Mouse (Mus musculus) hindbrain, embryonic 16.5 days (tissue): ENCODE results near the gene Myh13. TPM values are rescaled to one million over a fixed set of nuclear protein-coding genes. Genes with fewer than 3 reads are reported as not detected.
A peak's percentile ranks its signal among the peaks of the same experiment; 100 is the strongest.

Source experiments
- ATAC-seq: fragments of 200-750 bp; cut with Nextera tagmentation; 2 replicates; pipeline ENCODE4 v1.8.0; 2017; ENCODE audit warnings: moderate TSS enrichment, moderate library complexity
- H3K27ac ChIP-seq: fragments of 300-500 bp; sonication (generic); 2 replicates; pipeline ENCODE4 v1.5.1; 2014; ENCODE audit warnings: low read depth, mild to moderate bottlenecking, control low read depth, low read length, moderate library complexity
- H3K27me3 ChIP-seq: fragments of 300-500 bp; sonication (generic); replicated peaks from 2 replicates; pipeline ENCODE4 v1.6.1; 2014; ENCODE audit warnings: low read length; ENCODE audit not compliant: control insufficient read depth, insufficient read depth
- H3K36me3 ChIP-seq: fragments of 300-500 bp; sonication (generic); 2 replicates; pipeline ENCODE4 v1.6.1; 2014; ENCODE audit warnings: mild to moderate bottlenecking, low read length, moderate library complexity, mixed read lengths; ENCODE audit not compliant: control insufficient read depth, insufficient read depth
- H3K4me1 ChIP-seq: fragments of 300-500 bp; sonication (generic); 2 replicates; pipeline ENCODE4 v1.6.1; 2014; ENCODE audit warnings: low read depth, low read length; ENCODE audit not compliant: control insufficient read depth, insufficient read depth
- H3K4me2 ChIP-seq: fragments of 300-500 bp; sonication (generic); 2 replicates; pipeline ENCODE4 v1.6.1; 2014; ENCODE audit warnings: mild to moderate bottlenecking, low read length, control low read depth, moderate library complexity
- H3K4me3 ChIP-seq: fragments of 300-500 bp; sonication (generic); 2 replicates; pipeline ENCODE4 v1.5.1; 2014; ENCODE audit warnings: mild to moderate bottlenecking, low read length, control low read depth, moderate library complexity
- H3K9ac ChIP-seq: fragments of 300-500 bp; sonication (generic); 2 replicates; pipeline ENCODE4 v1.6.1; 2014; ENCODE audit warnings: low read depth, mild to moderate bottlenecking, control low read depth, low read length, moderate library complexity
- H3K9me3 ChIP-seq: fragments of 300-500 bp; sonication (generic); 2 replicates; pipeline ENCODE4 v1.6.1; 2014; ENCODE audit warnings: mild to moderate bottlenecking, low read length, moderate library complexity; ENCODE audit not compliant: control insufficient read depth
- WGBS: fragments of 180-500 bp; shearing (Covaris S2); extraction: QIAGEN DNeasy Blood & Tissue Kit; methylation state at CpG from one replicate; pipeline ENCODE4 v1.1.7; 2014; 5-methylcytosine and 5-hydroxymethylcytosine counted together
- polyA plus RNA-seq: library from polyadenylated mRNA; unstranded; fragments of >200 nt; fragmentation: Nextera tagmentation; extraction: Ambion mirVana; gene quantifications from 2 replicates; pipeline ENCODE4 v1.2.1, GENCODE M21; 2015

Gene Myh13
- 0.37 and 0.58 TPM in 2 replicates for polyA plus RNA-seq

GRCm38 (mm10) chr11:67321358-67321757, at the start of gene Myh13:
Gene Myh13 (plus strand): TSS chr11:67321658.
- 85% methylated on average over 7 of the region's 7 CpGs for WGBS
- Histone ChIP-seq H3K4me2 (no peak within 1 kb of the TSS), H3K4me1 (0 out of 2 replicates have a peak, but pooled peaks cover 2% of the 10 kb centered on the region), H3K9me3 (no peaks in the 10 kb centered on the region), H3K27me3 (no peaks in the 10 kb centered on the region), H3K36me3 (no peaks in the 10 kb centered on the region), H3K9ac (no peak within 1 kb of the TSS), H3K4me3 (no peak within 1 kb of the TSS), H3K27ac (no peak within 1 kb of the TSS)
- no peak for ATAC-seq

GRCm38 (mm10) chr11:67276601-67277174, 44.8 kb upstream of the Myh13 start, which contains the start of gene Myh8:
Gene Myh8 (plus strand): TSS chr11:67277124.
- no peak within 1 kb of the TSS for H3K4me3 ChIP-seq
- no peak within 1 kb of the TSS for H3K4me2 ChIP-seq
- 57% methylated on average over 10 of the region's 10 CpGs for WGBS
- no peak within 1 kb of the TSS for H3K27ac ChIP-seq
- H3K9me3 ChIP-seq = no peaks in the 10 kb centered on the region
- H3K9ac ChIP-seq = no peak within 1 kb of the TSS
- ATAC-seq = peak; percentile 50; the same call in 1 of the 2 replicates
- no peaks in the 10 kb centered on the region for H3K4me1 ChIP-seq
- no peaks in the 10 kb centered on the region for H3K36me3 ChIP-seq
- no peaks in the 10 kb centered on the region for H3K27me3 ChIP-seq

GRCm38 (mm10) chr11:67293440-67293839, 28.0 kb upstream of the Myh13 start:
- H3K9ac ChIP-seq = no peak overlapping the region

GRCm38 (mm10) chr11:67313733-67314452, 7.6 kb upstream of the Myh13 start:
- Histone ChIP-seq H3K36me3 (no peaks in the 10 kb centered on the region), H3K4me2 (no peak overlapping the region), H3K4me1 (no peaks in the 10 kb centered on the region), H3K9ac (no peak overlapping the region), H3K4me3 (no peak overlapping the region), H3K27ac (no peak overlapping the region), H3K9me3 (no peaks in the 10 kb centered on the region), H3K27me3 (no peaks in the 10 kb centered on the region)
- 62% methylated on average over 15 of the region's 15 CpGs for WGBS
- no peak for ATAC-seq

More at GRCm38 (mm10) chr11:67293440-67293839, 28.0 kb upstream of the Myh13 start:
- Histone ChIP-seq H3K36me3 (no peaks in the 10 kb centered on the region), H3K27me3 (no peaks in the 10 kb centered on the region), H3K4me1 (no peaks in the 10 kb centered on the region), H3K9me3 (no peaks in the 10 kb centered on the region), H3K27ac (no peak overlapping the region), H3K4me3 (no peak overlapping the region), H3K4me2 (no peak overlapping the region)
- no peak for ATAC-seq
- WGBS = 85% methylated on average over 1 of the region's 1 CpGs

- Histone ChIP-seq H3K27me3 (no peaks in the 10 kb centered on the region), H3K4me3 (no peak overlapping the region), H3K9me3 (no peaks in the 10 kb centered on the region), H3K4me2 (no peak overlapping the region), H3K27ac (no peak overlapping the region), H3K4me1 (0 out of 2 replicates have a peak, but pooled peaks cover 2% of the 10 kb centered on the region), H3K36me3 (no peaks in the 10 kb centered on the region), H3K9ac (no peak overlapping the region)
- WGBS = 36% methylated on average over 2 of the region's 2 CpGs
- ATAC-seq = no peak
Observed at GRCm38 (mm10) chr11:67326536-67326935, 5.1 kb downstream of the Myh13 start.

DNA sequence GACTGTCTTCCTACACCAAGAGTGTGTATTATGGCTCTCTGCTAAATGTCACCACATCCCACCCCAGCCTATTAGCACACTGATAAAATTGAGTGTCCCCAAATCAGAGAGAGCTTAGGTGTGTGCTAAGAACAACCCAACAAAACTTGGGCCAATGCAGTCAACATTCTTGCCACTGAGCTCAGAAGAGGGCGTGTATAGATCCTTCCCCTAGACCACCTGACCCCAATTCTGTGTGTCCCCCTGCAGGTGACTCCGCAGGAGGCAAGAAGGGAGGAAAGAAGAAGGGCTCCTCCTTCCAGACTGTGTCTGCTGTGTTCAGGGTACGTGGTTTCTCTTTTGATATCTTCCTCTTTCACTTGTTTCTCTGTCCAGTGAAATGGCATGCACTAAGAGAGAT, 23.1 kb downstream of the Myh13 start:
- H3K9me3 ChIP-seq = no peaks in the 10 kb centered on the region
- H3K36me3 ChIP-seq = no peaks in the 10 kb centered on the region
- H3K9ac ChIP-seq = no peak overlapping the region
- no peak for ATAC-seq
- H3K4me2 ChIP-seq = no peak overlapping the region
- no peak overlapping the region for H3K4me3 ChIP-seq
- no peak overlapping the region for H3K27ac ChIP-seq
- H3K4me1 ChIP-seq = no peaks in the 10 kb centered on the region
- 76% methylated on average over 3 of the region's 3 CpGs for WGBS
- no peaks in the 10 kb centered on the region for H3K27me3 ChIP-seq

DNA sequence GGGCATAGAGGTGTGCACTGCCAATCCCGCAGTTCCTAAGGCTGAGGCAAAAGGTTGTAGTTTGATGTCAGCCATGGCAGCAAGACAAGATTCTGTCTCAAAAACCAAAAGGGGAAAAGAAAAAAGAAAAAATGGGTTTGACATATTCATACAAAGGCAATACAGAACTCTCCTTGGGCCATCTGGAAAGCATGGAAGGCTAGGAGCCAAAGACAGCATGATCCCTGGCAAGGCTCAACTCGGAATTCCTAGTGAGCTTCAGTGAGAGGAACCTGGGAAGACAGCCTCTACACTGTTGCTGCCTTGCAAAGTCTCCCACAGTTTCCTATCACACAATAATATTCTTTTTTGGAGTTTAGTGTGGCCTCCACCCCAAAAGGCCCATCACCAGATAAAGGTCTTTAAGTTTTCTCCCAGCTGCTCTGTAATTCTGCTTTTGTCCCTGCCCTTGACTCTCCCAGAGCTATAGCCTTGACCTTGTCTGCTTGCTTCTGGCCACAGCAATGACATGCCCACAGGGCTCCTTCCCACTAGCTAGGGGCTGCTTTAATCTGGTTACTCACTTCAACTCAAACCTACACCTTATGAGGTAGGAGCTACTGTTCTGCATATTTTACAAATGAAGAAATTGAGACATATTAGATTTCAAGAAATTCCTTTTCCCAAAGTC, 23.9 kb downstream of the Myh13 start:
- Histone ChIP-seq H3K4me1 (no peaks in the 10 kb centered on the region), H3K4me3 (no peak overlapping the region), H3K27ac (no peak overlapping the region), H3K9me3 (no peaks in the 10 kb centered on the region), H3K4me2 (no peak overlapping the region), H3K36me3 (no peaks in the 10 kb centered on the region), H3K9ac (no peak overlapping the region), H3K27me3 (no peaks in the 10 kb centered on the region)
- no peak for ATAC-seq
- 58% methylated on average over 2 of the region's 2 CpGs for WGBS

DNA sequence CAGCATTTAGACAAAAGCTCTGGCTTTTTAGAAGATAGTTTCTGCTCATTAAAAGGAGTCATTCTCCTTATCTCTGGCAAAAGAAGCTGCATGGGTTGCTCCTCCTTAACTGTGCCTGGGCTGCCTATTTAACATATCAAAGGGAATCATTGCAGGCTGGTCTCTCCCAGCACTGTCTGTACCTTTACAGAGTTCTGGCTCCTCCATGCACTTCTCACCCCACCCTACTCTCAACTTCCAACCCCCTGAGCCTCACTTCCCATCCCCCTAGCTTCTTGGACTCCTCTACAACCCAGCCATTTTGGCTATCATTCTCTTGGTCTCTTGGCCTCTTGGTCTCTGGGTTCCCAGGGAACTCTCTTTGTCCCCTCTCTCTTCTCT, 24.4 kb downstream of the Myh13 start:
- H3K4me3 ChIP-seq = no peak overlapping the region
- no peaks in the 10 kb centered on the region for H3K27me3 ChIP-seq
- no peaks in the 10 kb centered on the region for H3K36me3 ChIP-seq
- H3K9me3 ChIP-seq = no peaks in the 10 kb centered on the region
- no peak for ATAC-seq
- H3K4me1 ChIP-seq = no peaks in the 10 kb centered on the region
- H3K4me2 ChIP-seq = no peak overlapping the region
- H3K27ac ChIP-seq = no peak overlapping the region
- no peak overlapping the region for H3K9ac ChIP-seq

GRCm38 (mm10) chr11:67350153-67350768, 28.8 kb downstream of the Myh13 start:
- no peak overlapping the region for H3K9ac ChIP-seq
- no peaks in the 10 kb centered on the region for H3K27me3 ChIP-seq
- H3K4me2 ChIP-seq = no peak overlapping the region
- H3K27ac ChIP-seq = no peak overlapping the region
- H3K4me1 ChIP-seq = no peaks in the 10 kb centered on the region
- ATAC-seq = peak; percentile 75
- no peaks in the 10 kb centered on the region for H3K9me3 ChIP-seq
- no peak overlapping the region for H3K4me3 ChIP-seq
- H3K36me3 ChIP-seq = no peaks in the 10 kb centered on the region
- whole genome bisulfite sequencing = 63% methylated on average over 14 of the region's 14 CpGs
